Mouse (Mus musculus) megakaryocyte progenitor cell, adult 5-6 weeks (primary cell): ENCODE data around the gene Fads6. TPM values are rescaled to one million over a fixed set of nuclear protein-coding genes. Genes with fewer than 3 reads are reported as not detected.

ENCODE experiments used
- ATAC-seq: replicated peaks from 2 replicates; pipeline ENCODE4 v1.8.0; 2016; ENCODE audit warnings: mild to moderate bottlenecking, moderate TSS enrichment, inconsistent platforms; ENCODE audit not compliant: poor library complexity
- total RNA-seq, 2 experiments: library from RNA; stranded (forward) in 1 of 2; stranded (reverse) in 1 of 2; fragments of 157-497, 149-512 nt in 1 of 2; fragments of 200-1000 nt in 1 of 2; gene quantifications; 2 replicates each; pipeline versions ENCODE4 v1.2.3 to v1.2.4; 2015 to 2017

The Fads6 gene
- total RNA-seq (2015) (0.30 and 0.71 TPM in 2 replicates), total RNA-seq (2017) (0.87 and 2.2 TPM in 2 replicates)

DNA sequence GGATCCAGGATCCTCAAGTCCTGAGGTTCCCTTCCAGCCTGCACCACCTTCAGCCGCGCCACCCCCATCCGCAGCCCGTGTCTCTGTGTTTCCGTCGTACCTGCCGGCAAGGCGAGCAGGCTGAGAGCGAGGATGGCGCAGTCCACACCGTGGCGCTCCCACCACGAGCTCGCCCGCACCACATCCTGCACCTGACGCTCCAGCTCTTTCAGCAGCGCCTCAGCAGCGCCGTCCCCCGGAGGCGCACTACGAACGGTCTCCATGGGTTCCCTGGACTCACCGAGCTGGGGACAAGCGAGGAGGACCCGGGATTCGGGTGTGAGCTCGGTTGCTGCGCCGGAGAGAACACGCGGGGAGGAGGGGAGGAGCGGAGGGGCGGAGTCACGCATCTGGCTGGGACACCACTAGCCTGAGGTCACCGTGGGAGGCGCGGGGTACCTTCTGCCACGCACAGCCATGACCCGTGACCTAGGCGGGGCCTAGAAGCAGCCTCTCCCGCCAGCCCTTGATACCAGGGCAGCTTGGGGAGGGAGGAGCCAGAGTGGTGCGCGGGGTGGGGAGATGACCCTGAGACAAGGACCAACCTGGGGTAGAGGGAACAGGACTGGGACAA, at the start of gene Fads6:
Fads6 (minus strand) TSS at position 450 of the 613 bp plus-strand sequence.
- peak; percentile 63 for ATAC-seq

DNA sequence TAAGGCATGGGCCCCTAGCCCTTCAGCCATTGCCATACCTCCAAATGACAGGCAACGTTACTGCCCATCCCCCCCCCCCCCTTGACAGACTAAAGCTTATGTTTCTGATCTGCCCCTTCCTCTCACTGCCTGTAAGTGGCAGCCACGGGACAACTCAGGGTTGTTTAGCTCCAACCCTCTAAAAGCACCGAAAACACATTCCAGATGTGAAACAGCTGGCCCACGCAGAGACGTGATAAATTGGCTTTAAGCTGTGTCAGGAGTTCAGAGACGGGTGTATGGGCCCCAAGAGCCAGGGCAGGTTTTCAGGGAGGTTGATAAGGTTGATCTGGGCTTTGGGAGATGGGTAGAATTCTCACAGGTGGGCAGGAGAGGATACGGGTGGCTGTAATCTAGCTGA, 48.1 kb upstream of the Fads6 start:
- ATAC-seq: no peak

- ATAC-seq: peak; percentile 88
Observed at GRCm38 (mm10) chr11:115344967-115345366, 47.5 kb upstream of the Fads6 start.

DNA sequence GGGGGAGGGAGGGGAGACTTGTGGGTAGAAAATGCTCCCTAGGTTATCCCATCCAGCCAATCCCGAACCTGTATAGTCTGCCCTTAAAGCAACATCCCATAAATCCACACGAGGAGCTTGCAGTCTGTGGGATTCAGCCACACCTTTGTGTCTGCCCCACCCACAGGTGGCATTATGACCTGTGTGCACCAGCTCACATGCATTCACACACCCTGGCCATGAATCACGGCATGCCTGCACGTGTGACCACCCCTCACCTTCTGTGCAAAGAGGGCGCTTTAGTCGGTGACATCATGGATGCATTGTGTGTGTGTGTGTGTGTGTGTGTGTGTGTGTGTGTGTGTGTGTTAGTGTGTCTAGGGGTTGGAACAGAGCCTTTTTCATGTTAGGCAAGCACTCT, 44.4 kb upstream of the Fads6 start:
- ATAC-seq: no peak

GRCm38 (mm10) chr11:115341246-115341645, 43.8 kb upstream of the Fads6 start:
- no peak for ATAC-seq

GRCm38 (mm10) chr11:115337826-115338225, 40.4 kb upstream of the Fads6 start:
- no peak for ATAC-seq

DNA sequence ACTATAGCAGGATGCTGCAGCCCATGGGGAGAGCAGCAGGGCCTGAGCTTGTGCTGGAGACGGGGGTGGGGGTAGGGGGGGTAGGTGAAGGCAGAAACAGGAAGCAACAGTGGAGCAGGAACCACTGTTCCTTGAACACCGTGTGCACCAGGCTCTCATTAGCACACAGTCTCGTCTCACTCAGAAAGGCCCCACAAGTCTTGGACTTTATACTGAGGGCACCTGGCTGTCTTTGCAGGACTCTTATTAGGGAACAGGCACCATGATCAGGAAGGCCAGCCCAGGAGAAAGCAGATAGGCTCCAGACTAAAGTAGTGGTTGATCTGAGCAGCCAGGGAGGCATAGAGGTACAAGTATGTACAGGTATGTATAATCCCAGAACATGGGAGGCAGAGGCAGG, 39.9 kb upstream of the Fads6 start:
- ATAC-seq: no peak

DNA sequence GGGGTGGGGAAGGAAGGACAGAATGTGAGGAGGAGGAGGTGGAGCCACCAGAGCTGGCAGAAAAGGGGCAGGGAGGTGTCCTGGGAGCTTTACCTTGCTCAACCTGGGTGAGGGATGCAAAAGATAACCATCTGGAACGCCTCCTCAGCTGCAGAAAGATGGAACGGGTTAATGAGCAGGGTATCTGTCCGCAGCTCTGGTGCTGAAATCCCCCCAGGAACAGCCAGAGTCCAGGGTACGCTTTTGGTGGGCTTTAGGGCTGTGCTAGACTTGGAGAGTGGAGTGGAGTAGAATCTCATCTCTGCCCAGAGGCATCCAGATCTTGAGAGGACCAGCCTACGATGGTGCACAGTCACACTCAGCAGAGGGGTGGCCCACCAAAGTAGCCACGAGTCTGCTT, 38.7 kb upstream of the Fads6 start:
- ATAC-seq: no peak

GRCm38 (mm10) chr11:115335223-115335622, 37.8 kb upstream of the Fads6 start:
- ATAC-seq: no peak

- no peak for ATAC-seq
Observed at GRCm38 (mm10) chr11:115334531-115334930, 37.1 kb upstream of the Fads6 start, which contains the start of gene Otop3. Gene Otop3 (plus strand): TSS chr11:115334731.

DNA sequence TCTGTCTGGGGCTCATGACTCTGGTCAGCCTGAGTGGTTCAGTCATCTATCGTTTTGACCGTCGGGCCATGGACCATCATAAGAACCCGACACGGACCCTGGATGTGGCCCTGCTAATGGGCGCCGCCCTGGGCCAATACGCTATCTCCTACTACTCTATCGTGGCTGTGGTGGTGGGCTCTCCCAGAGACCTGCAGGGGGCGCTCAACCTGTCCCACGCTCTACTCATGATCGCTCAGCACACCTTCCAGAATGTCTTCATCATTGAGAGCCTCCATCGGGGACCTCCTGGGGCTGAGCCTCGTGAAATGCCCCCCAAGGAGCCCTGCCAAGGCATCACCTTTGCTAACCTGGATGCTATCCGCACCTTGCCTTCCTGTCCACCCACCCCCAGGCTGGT, 31.9 kb upstream of the Fads6 start:
- peak; percentile 57; the same call in 1 of the 2 replicates for ATAC-seq

- no peak for ATAC-seq
Observed at GRCm38 (mm10) chr11:115326730-115327129, 29.3 kb upstream of the Fads6 start.

DNA sequence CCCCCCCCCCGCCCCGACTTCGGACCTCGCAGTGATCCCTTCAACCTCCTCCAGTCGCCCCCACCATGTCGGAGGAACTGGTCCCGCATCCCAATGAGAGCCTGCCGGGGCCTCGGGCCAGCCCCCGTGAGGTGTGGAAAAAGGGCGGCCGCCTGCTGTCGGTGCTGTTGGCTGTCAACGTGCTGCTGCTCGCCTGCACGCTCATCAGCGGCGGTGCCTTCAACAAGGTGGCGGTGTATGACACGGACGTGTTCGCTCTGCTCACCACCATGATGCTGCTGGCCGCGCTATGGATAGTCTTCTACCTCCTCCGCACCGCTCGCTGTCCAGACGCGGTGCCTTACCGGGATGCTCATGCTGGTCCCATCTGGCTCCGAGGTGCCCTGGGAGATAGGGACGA, 25.9 kb upstream of the Fads6 start:
- no peak for ATAC-seq

- peak; percentile 71 for ATAC-seq
Observed at GRCm38 (mm10) chr11:115321906-115322693, 24.6 kb upstream of the Fads6 start, which contains the start of gene Ush1g. Gene Ush1g (minus strand): TSS chr11:115322041.

- ATAC-seq: no peak
Observed at GRCm38 (mm10) chr11:115319704-115320383, 22.4 kb upstream of the Fads6 start.

GRCm38 (mm10) chr11:115318245-115319027, 21.0 kb upstream of the Fads6 start:
- ATAC-seq: no peak

DNA sequence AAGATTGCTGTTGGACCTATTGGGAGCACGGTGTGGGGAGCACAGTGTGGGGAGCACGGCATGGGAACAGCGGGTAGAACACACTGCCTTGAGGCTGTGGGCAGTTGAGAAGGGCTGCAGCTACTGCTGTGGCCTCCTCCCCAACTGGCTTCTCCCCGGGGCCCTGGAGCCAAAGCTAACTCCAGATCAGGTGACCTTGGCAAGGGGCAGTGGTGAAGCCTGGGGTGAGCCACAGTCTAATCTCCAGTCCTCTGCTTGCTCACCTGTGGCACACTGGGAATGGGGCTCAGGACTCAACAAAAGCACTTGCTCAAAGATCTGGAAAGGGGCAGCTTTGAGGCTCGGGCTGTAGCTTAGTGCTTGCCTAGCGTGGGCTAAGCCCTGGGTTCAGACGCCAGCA, 19.7 kb upstream of the Fads6 start:
- ATAC-seq: no peak

- ATAC-seq: peak; percentile 64; the same call in 1 of the 2 replicates
Observed at GRCm38 (mm10) chr11:115314249-115314648, 16.8 kb upstream of the Fads6 start.

DNA sequence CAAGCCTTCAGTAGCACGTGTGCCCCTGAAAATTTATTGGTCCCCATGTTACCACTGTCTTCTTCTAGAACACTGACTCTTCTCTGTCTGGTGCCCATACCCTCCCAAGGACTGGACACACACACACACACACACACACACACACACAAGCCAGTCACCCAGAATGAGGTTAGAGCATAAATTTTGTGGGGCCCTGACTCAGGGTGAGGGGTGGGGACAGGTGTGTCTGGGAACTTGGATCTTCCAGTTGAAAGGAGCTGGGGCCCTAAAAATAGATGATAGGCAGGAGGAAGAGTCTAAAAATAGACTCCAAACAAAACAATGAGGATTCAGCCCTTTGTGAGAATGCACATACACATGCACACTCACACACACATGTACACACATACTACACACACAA, 11.3 kb upstream of the Fads6 start:
- ATAC-seq: no peak

DNA sequence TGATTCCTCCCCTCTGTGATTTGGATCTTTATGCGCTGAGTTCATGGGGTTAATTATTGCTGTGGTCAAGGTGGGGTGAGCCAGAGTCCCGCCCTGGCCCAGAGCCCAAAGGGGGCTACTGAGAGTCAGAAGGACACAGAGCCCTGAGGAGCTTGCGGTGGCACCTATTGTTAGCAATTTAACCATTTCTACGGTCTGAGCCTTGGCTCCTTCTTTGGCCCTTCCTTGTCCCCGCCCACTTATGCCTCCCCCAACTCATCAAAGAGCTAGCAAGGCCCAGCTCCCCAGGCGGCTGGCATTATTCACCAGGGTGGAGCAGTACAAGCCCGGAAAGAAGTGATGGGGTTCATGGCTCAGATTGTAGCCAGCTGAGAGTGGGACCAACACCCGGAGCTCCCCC, 9.4 kb upstream of the Fads6 start, which contains the start of gene Otop2:
Otop2 (plus strand) TSS at position 301 of the 400 bp plus-strand sequence.
- no peak for ATAC-seq

- no peak for ATAC-seq
Observed at GRCm38 (mm10) chr11:115303167-115303566, 5.7 kb upstream of the Fads6 start.
